Mouse (Mus musculus) cerebellum, postnatal 14 days (tissue): Measurements from ENCODE around the gene Acap1.
A peak's percentile ranks its signal among the peaks of the same experiment; 100 is the strongest.

Experiments
- DNase-seq, 2 experiments: peaks; one replicate each; pipeline ENCODE4 v3.0.0; 2021; ENCODE audit warnings: mixed read lengths in 2 of 2

Acap1 gene

GRCm38 (mm10) chr11:69901406-69901846 lies 6.1 kb upstream of the Acap1 start:
- peak; percentile 93 to 94 for DNase-seq

GRCm38 (mm10) chr11:69900471-69901405 lies 5.4 kb upstream of the Acap1 start, which contains the start of the genes 2810408A11Rik and Neurl4:
TSS of gene 2810408A11Rik (minus strand) at chr11:69900987.
TSS of gene Neurl4 (plus strand) at chr11:69901072.
- peak; percentile 87 to 91 for DNase-seq

- DNase-seq = no peak
These were observed 4.5 kb upstream of the Acap1 start for GRCm38 (mm10) chr11:69899870-69900269.

GRCm38 (mm10) chr11:69894671-69895070 lies 668 bp downstream of the Acap1 start:
- no peak for DNase-seq

- DNase-seq = no peak
These were observed 3.9 kb downstream of the Acap1 start for GRCm38 (mm10) chr11:69891482-69891881.

GRCm38 (mm10) chr11:69886907-69887635 lies 8.3 kb downstream of the Acap1 start:
- no peak for DNase-seq

- DNase-seq = no peak
These were observed 10.7 kb downstream of the Acap1 start for GRCm38 (mm10) chr11:69884663-69885062.

- DNase-seq = no peak
These were observed 11.1 kb downstream of the Acap1 start for GRCm38 (mm10) chr11:69884240-69884639.

GRCm38 (mm10) chr11:69883527-69884151 lies 11.7 kb downstream of the Acap1 start:
- no peak for DNase-seq

GRCm38 (mm10) chr11:69883066-69883465 lies 12.3 kb downstream of the Acap1 start:
- peak in 1 of 2 experiments; percentile 64 for DNase-seq

- DNase-seq = no peak
These were observed 13.3 kb downstream of the Acap1 start for GRCm38 (mm10) chr11:69881787-69882670.

GRCm38 (mm10) chr11:69880853-69881603 lies 14.3 kb downstream of the Acap1 start, which contains the start of gene Kctd11:
TSS of gene Kctd11 (minus strand) at chr11:69881406.
- peak; percentile 77 to 79 for DNase-seq

- peak; percentile 71 to 82 for DNase-seq
These were observed 14.9 kb downstream of the Acap1 start for GRCm38 (mm10) chr11:69880506-69880852.

GRCm38 (mm10) chr11:69879711-69880110 lies 15.6 kb downstream of the Acap1 start:
- DNase-seq = no peak

GRCm38 (mm10) chr11:69878952-69879351 lies 16.4 kb downstream of the Acap1 start:
- DNase-seq = no peak

GRCm38 (mm10) chr11:69878399-69878798 lies 16.9 kb downstream of the Acap1 start:
- no peak for DNase-seq

GRCm38 (mm10) chr11:69877878-69878277 lies 17.5 kb downstream of the Acap1 start, which contains the start of gene Tmem95:
TSS of gene Tmem95 (minus strand) at chr11:69878018.
- no peak for DNase-seq

- peak; percentile 93 to 95 for DNase-seq
These were observed 18.5 kb downstream of the Acap1 start for GRCm38 (mm10) chr11:69876867-69877266.

GRCm38 (mm10) chr11:69876186-69876585 lies 19.2 kb downstream of the Acap1 start:
- DNase-seq = no peak

- no peak for DNase-seq
These were observed 22.9 kb downstream of the Acap1 start for GRCm38 (mm10) chr11:69872451-69872850.

- no peak for DNase-seq
These were observed 23.5 kb downstream of the Acap1 start for GRCm38 (mm10) chr11:69871822-69872221.
